9 mouse cellular contexts compared by ENCODE assay signal in genomic region chr6:70811557-70812525, GRCm38 (mm10). TPM values are rescaled to one million over a fixed set of nuclear protein-coding genes. Genes with fewer than 3 reads are reported as not detected.
DNase-seq lines count a peak whose midpoint lies in the region; ATAC-seq and TF ChIP-seq lines count a peak whose summit lies in the region.
"Had no signal": no experiment of that assay in that cellular context is flagged by ENCODE, and none has a peak within 500 bp of the region (broad histone marks: within the 10 kb centered on the region; RNA-seq: fewer than 3 reads in every experiment).

No protein-coding gene starts in this region.

- 9% methylated on average over 6 of the region's 6 CpGs for WGBS in liver, embryonic 14.5 days (ENCODE audit: insufficient replicate concordance)

- H3K9ac ChIP-seq in liver, embryonic 14.5 days (replicated peaks): no peak overlapping the region
- H3K9ac ChIP-seq: limb, embryonic 13.5 days had no signal

- peak; percentile 80 for DNase-seq in CD4-positive helper T cell, adult 2 months (ENCODE audit: low read depth, low spot score)
- DNase-seq in embryo, embryonic 10 days (ENCODE audit: low spot score): peak; percentile 82
- peak; percentile 93 for DNase-seq in heart, adult 11 months
- peak; percentile 92 for DNase-seq in kidney, postnatal 10 days
- peak in 2 of 3 experiments; percentile 58 to 60 for DNase-seq in liver, embryonic 14.5 days (ENCODE audit: low read depth in 3 of 3, low spot score in 3 of 3)
- DNase-seq in ovary, postnatal 14 days (ENCODE audit: low spot score): peak; percentile 76
- DNase-seq in thymus, postnatal 25 days: peak; percentile 90

- no peak for TF ChIP-seq EP300 in liver, embryonic 14.5 days (IDR thresholded peaks at IDR 0.05; ENCODE audit: low read depth)

- ATAC-seq in activated CD4-positive, CD25-positive, alpha-beta regulatory T cell, adult 4 months: peak; percentile 80
- ATAC-seq in liver, embryonic 14.5 days (ENCODE audit: insufficient read depth): no peak

- H3K4me2 ChIP-seq in liver, embryonic 14.5 days (ENCODE audit: low read depth): no peak overlapping the region
- H3K4me2 ChIP-seq: limb, embryonic 13.5 days had no signal

- H3K4me3 ChIP-seq in liver, embryonic 14.5 days (ENCODE audit: insufficient read depth in 1 of 2, low read depth in 2 of 2, low read length in 2 of 2): no peak overlapping the region
- H3K4me3 ChIP-seq: limb, embryonic 13.5 days had no signal

- no peaks in the 10 kb centered on the region for H3K36me3 ChIP-seq in liver, embryonic 14.5 days (replicated peaks; ENCODE audit: control insufficient read depth, insufficient read depth, low read depth)
- H3K36me3 ChIP-seq: limb, embryonic 13.5 days had no signal

- peaks cover 0 to 13% of the 10 kb centered on the region in 2 experiments; a peak in 2 of 4 replicates for H3K4me1 ChIP-seq in liver, embryonic 14.5 days (replicated peaks; ENCODE audit: control insufficient read depth in 2 of 2, insufficient read depth in 2 of 2, low read length in 1 of 2)
- H3K4me1 ChIP-seq: limb, embryonic 13.5 days had no signal

- no peaks in the 10 kb centered on the region for H3K27me3 ChIP-seq in liver, embryonic 14.5 days (ENCODE audit: control insufficient read depth, insufficient read depth, low read length)
- H3K27me3 ChIP-seq: limb, embryonic 13.5 days had no signal

- peak; percentile 90 for TF ChIP-seq CTCF in liver, embryonic 14.5 days (IDR thresholded peaks at IDR 0.05; ENCODE audit: low read depth)

- H3K27ac ChIP-seq in liver, embryonic 14.5 days: no peak overlapping the region
- H3K27ac ChIP-seq: limb, embryonic 13.5 days had no signal

- no peaks in the 10 kb centered on the region for H3K9me3 ChIP-seq in liver, embryonic 14.5 days (ENCODE audit: control insufficient read depth, low read length)
- H3K9me3 ChIP-seq: limb, embryonic 13.5 days had no signal

RNA-seq across cellular contexts. Expression of gene Rpia, which starts 19.8 kb away (rescaled TPM):
- 1 to 10 TPM; 4.2 to 5.2 TPM for polyA plus RNA-seq in activated CD4-positive, CD25-positive, alpha-beta regulatory T cell, adult 4 months (2017; shearing (Covaris generic))
- 24.4 and 36.7 TPM in 2 replicates for polyA plus RNA-seq in liver, embryonic 14.5 days (2012; rRNA removed)
- 4.5 and 4.7 TPM in 2 replicates for polyA plus RNA-seq in liver, embryonic 14.5 days (2014; fragmentation: Nextera tagmentation; extraction: Ambion mirVana)

RNA-seq across cellular contexts. Expression of gene Eif2ak3, which starts 32.5 kb away (rescaled TPM):
- polyA plus RNA-seq in activated CD4-positive, CD25-positive, alpha-beta regulatory T cell, adult 4 months (2017; shearing (Covaris generic)): 1 to 10 TPM; 2.4 to 4.6 TPM
- 3.2 and 3.3 TPM in 2 replicates for polyA plus RNA-seq in liver, embryonic 14.5 days (2012; rRNA removed)
- 2.3 and 2.5 TPM in 2 replicates for polyA plus RNA-seq in liver, embryonic 14.5 days (2014; fragmentation: Nextera tagmentation; extraction: Ambion mirVana)
